In the genomic region with DNA sequence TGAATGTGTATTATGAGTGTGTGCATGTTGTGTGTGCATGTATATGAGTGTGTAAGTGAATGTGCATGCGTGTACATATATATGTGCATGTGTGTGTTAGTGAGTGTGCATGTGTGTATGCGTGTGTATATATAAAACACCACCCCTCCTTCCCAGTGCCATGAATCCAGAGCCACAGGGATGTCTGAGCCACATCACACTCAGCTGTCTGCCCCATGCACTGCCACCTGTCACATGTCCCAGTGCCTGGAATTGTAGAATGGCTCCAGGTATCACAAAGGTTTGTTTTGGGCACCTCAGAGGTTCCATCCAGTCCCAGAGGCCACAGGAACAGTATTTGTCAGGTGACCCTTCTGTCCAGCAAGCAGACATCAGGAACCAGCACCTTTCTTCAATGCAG, we compare ENCODE assay signal across 22 mouse cellular contexts.
"Had no signal": no experiment of that assay in that cellular context is flagged by ENCODE, and none has a peak within 500 bp of the region (broad histone marks: within the 10 kb centered on the region; RNA-seq: fewer than 3 reads in every experiment).

No protein-coding gene starts in this region.

- H3K36me3 ChIP-seq: heart, embryonic 12.5 days; hindbrain, embryonic 13.5 days; hindbrain, embryonic 15.5 days; intestine, embryonic 15.5 days; liver, embryonic 13.5 days had no signal

- H3K27ac ChIP-seq: gastrocnemius, adult 2 months; heart, adult 2 months; hindbrain, embryonic 13.5 days; hindbrain, embryonic 15.5 days; intestine, embryonic 15.5 days; kidney, postnatal 0 days; liver, embryonic 13.5 days had no signal

- H3K4me2 ChIP-seq: heart, embryonic 12.5 days; hindbrain, embryonic 13.5 days; hindbrain, embryonic 15.5 days; intestine, embryonic 15.5 days; liver, embryonic 11.5 days; liver, embryonic 13.5 days had no signal

- H3K4me3 ChIP-seq: gastrocnemius, adult 2 months; heart, adult 2 months; heart, embryonic 12.5 days; hindbrain, embryonic 13.5 days; hindbrain, embryonic 15.5 days; intestine, embryonic 15.5 days; liver, embryonic 13.5 days had no signal

- H3K27me3 ChIP-seq: heart, embryonic 12.5 days; hindbrain, embryonic 13.5 days; hindbrain, embryonic 15.5 days; intestine, embryonic 15.5 days; liver, embryonic 13.5 days had no signal

- H3K9ac ChIP-seq: heart, embryonic 12.5 days; hindbrain, embryonic 13.5 days; hindbrain, embryonic 15.5 days; intestine, embryonic 15.5 days; liver, embryonic 13.5 days had no signal

- DNase-seq: gastrocnemius, adult 2 months; gastrocnemius, postnatal 10 days; gastrocnemius, postnatal 25 days; heart, adult 2 months; heart, postnatal 10 days; heart, postnatal 4 days; kidney, adult 18-20 months; kidney, adult 8-10 months; kidney, postnatal 14 days; kidney, postnatal 36 days; layer of hippocampus, adult 9-11 months; layer of hippocampus, postnatal 36 days; liver; liver, embryonic 13.5 days had no signal

- H3K9me3 ChIP-seq: heart, embryonic 12.5 days; hindbrain, embryonic 13.5 days; hindbrain, embryonic 15.5 days; intestine, embryonic 15.5 days; liver, embryonic 13.5 days had no signal

- H3K4me1 ChIP-seq: intestine, embryonic 15.5 days; liver, embryonic 13.5 days had no signal

- ATAC-seq: inflammation-experienced regulatory T-cells, adult 6 months; intestine, embryonic 15.5 days; intestine, postnatal 0 days had no signal
